Mouse (Mus musculus) stomach, postnatal 0 days (tissue): ENCODE data around the gene Csrp3. TPM values are rescaled to one million over a fixed set of nuclear protein-coding genes. Genes with fewer than 3 reads are reported as not detected.

Source experiments
- ATAC-seq: fragments of 200-750 bp; cut with Nextera tagmentation; 2 replicates; pipeline ENCODE4 v1.8.0; 2017; ENCODE audit not compliant: low FRiP score, low TSS enrichment
- DNase-seq: peaks from one replicate; pipeline ENCODE4 v3.0.0-alpha.2; 2016; ENCODE audit warnings: low spot score
- H3K27ac ChIP-seq: fragments of 300-500 bp; sonication (generic); replicated peaks from 2 replicates; pipeline ENCODE4 v1.5.1; 2014; ENCODE audit warnings: mild to moderate bottlenecking, control low read depth
- H3K27me3 ChIP-seq: fragments of 300-500 bp; sonication (generic); 2 replicates; pipeline ENCODE4 v1.6.1; 2014; ENCODE audit warnings: low read length; ENCODE audit not compliant: control insufficient read depth, insufficient read depth
- H3K36me3 ChIP-seq: fragments of 300-500 bp; sonication (generic); 2 replicates; pipeline ENCODE4 v1.6.1; 2014; ENCODE audit warnings: low read length, mixed read lengths; ENCODE audit not compliant: control insufficient read depth, insufficient read depth
- H3K4me1 ChIP-seq: fragments of 300-500 bp; sonication (generic); replicated peaks from 2 replicates; pipeline ENCODE4 v1.6.1; 2014; ENCODE audit warnings: antibody characterized with exemption; ENCODE audit not compliant: control insufficient read depth, insufficient read depth
- H3K4me2 ChIP-seq: fragments of 300-500 bp; sonication (generic); replicated peaks from 2 replicates; pipeline ENCODE4 v1.6.1; 2014; ENCODE audit warnings: low read depth, mild to moderate bottlenecking, control low read depth, moderate library complexity
- H3K4me3 ChIP-seq: fragments of 300-500 bp; sonication (generic); 2 replicates; pipeline ENCODE4 v1.5.1; 2014; ENCODE audit warnings: low read depth, low read length, control low read depth
- H3K9ac ChIP-seq: fragments of 300-500 bp; sonication (generic); 2 replicates; pipeline ENCODE4 v1.6.1; 2014; ENCODE audit warnings: mild to moderate bottlenecking, low read length, control low read depth, mixed read lengths
- H3K9me3 ChIP-seq: fragments of 300-500 bp; sonication (generic); 2 replicates; pipeline ENCODE4 v1.6.1; 2016; ENCODE audit warnings: low read length; ENCODE audit not compliant: control insufficient read depth
- CTCF ChIP-seq: IDR thresholded peaks from 2 replicates; pipeline ENCODE4 v1.5.1; 2016; ENCODE audit warnings: antibody characterized with exemption, low read depth, mild to moderate bottlenecking, moderate library complexity
- EP300 ChIP-seq: optimal IDR thresholded peaks from 2 replicates; pipeline ENCODE3; 2016; ENCODE audit warnings: antibody characterized with exemption
- WGBS: fragments of 180-500 bp; shearing (Covaris S2); extraction: QIAGEN DNeasy Blood & Tissue Kit; methylation state at CpG from one replicate; pipeline ENCODE4 v1.1.7; 2014; 5-methylcytosine and 5-hydroxymethylcytosine counted together
- polyA plus RNA-seq: library from polyadenylated mRNA; unstranded; fragments of >200 nt; fragmentation: Nextera tagmentation; extraction: Ambion mirVana; gene quantifications from 2 replicates; pipeline ENCODE4 v1.2.1, GENCODE M21; 2015

Csrp3 gene
- polyA plus RNA-seq, 1 experiment from 2014 or later = 0.22 TPM

- Histone ChIP-seq H3K4me2 (no peak overlapping the region), H3K27ac (no peak overlapping the region), H3K9ac (no peak overlapping the region), H3K9me3 (no peaks in the 10 kb centered on the region), H3K4me3 (no peak overlapping the region), H3K36me3 (no peaks in the 10 kb centered on the region; the same call in 1 of the 2 replicates), H3K4me1 (no peaks in the 10 kb centered on the region), H3K27me3 (no peaks in the 10 kb centered on the region)
- no peak for TF ChIP-seq EP300
- TF ChIP-seq CTCF = no peak
- no peak for DNase-seq
- no peak for ATAC-seq
- 90% methylated on average over 4 of the region's 4 CpGs for WGBS
These were observed 14.0 kb upstream of the Csrp3 start for GRCm38 (mm10) chr7:48861796-48862195.

- no peaks in the 10 kb centered on the region for H3K9me3 ChIP-seq
- H3K4me2 ChIP-seq = no peak overlapping the region
- no peak overlapping the region for H3K27ac ChIP-seq
- H3K4me3 ChIP-seq = no peak overlapping the region
- no peaks in the 10 kb centered on the region for H3K27me3 ChIP-seq
- TF ChIP-seq EP300 (no peak), CTCF (no peak)
- no peak overlapping the region for H3K9ac ChIP-seq
- ATAC-seq (no peak), DNase-seq (no peak)
- 32% methylated on average over 1 of the region's 1 CpGs for WGBS
- no peaks in the 10 kb centered on the region for H3K4me1 ChIP-seq
- H3K36me3 ChIP-seq = no peaks in the 10 kb centered on the region; the same call in 1 of the 2 replicates
These were observed 13.1 kb upstream of the Csrp3 start for GRCm38 (mm10) chr7:48860948-48861347.

DNA sequence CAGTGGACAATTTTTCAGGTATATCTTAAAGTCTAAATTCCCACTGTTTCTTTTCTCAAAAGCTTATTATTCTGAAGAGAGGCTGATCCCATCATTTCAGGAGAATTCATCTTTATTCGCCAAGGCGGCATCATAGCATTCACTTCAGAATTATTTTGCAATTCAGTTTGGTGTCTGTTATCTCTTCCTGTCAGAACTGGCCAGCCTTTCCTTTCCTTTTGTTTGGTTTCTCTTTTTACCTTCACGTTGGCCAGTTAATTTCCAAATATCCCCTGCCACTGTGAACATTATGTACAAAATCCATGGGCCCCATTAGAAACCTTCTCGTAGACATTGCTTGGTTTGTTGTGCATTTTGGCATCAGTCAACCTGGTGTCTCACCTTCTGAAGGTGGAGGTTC, 11.5 kb upstream of the Csrp3 start:
- Histone ChIP-seq H3K27ac (no peak overlapping the region), H3K9ac (no peak overlapping the region), H3K27me3 (no peaks in the 10 kb centered on the region), H3K4me3 (no peak overlapping the region), H3K9me3 (no peaks in the 10 kb centered on the region), H3K4me1 (no peaks in the 10 kb centered on the region), H3K4me2 (no peak overlapping the region), H3K36me3 (no peaks in the 10 kb centered on the region)
- DNase-seq = no peak
- ATAC-seq = no peak
- WGBS = 66% methylated on average over 4 of the region's 4 CpGs
- TF ChIP-seq CTCF = no peak
- no peak for TF ChIP-seq EP300

DNA sequence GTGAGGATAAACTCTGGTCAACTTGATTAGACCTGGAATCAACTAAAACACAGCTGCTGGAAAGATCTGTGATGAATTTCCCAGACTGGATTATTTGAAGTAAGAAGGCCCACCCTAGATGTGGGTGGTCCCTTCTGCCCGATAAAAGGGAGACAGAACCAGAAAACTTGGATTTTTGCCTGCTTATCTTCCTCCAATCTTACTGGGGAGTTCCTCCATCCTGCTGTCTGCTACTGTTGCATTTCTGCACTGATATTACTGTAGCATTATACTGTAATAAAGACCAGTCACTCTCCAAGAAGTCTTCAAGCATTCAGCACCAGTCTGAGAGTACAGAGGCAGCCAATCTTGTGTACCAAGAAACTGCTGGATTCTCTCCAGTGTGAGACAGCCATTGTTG, 10.4 kb upstream of the Csrp3 start:
- no peaks in the 10 kb centered on the region for H3K9me3 ChIP-seq
- no peaks in the 10 kb centered on the region for H3K36me3 ChIP-seq
- H3K9ac ChIP-seq = no peak overlapping the region
- TF ChIP-seq EP300 = no peak
- no peak for TF ChIP-seq CTCF
- 41% methylated on average over 1 of the region's 1 CpGs for WGBS
- H3K4me2 ChIP-seq = no peak overlapping the region
- no peak for DNase-seq
- no peak for ATAC-seq
- no peaks in the 10 kb centered on the region for H3K4me1 ChIP-seq
- no peak overlapping the region for H3K4me3 ChIP-seq
- no peaks in the 10 kb centered on the region for H3K27me3 ChIP-seq
- H3K27ac ChIP-seq = no peak overlapping the region

GRCm38 (mm10) chr7:48855461-48855860, 7.6 kb upstream of the Csrp3 start:
- TF ChIP-seq EP300 (no peak), CTCF (no peak)
- H3K4me3 ChIP-seq = no peak overlapping the region
- no peak overlapping the region for H3K9ac ChIP-seq
- H3K9me3 ChIP-seq = no peaks in the 10 kb centered on the region
- H3K4me2 ChIP-seq = no peak overlapping the region
- no peak overlapping the region for H3K27ac ChIP-seq
- H3K27me3 ChIP-seq = no peaks in the 10 kb centered on the region
- H3K36me3 ChIP-seq = no peaks in the 10 kb centered on the region
- DNase-seq (no peak), ATAC-seq (no peak)
- H3K4me1 ChIP-seq = no peaks in the 10 kb centered on the region
- WGBS = 94% methylated on average over 3 of the region's 3 CpGs

- no peaks in the 10 kb centered on the region for H3K27me3 ChIP-seq
- DNase-seq (no peak), ATAC-seq (no peak)
- TF ChIP-seq CTCF (no peak), EP300 (no peak)
- H3K4me1 ChIP-seq = no peaks in the 10 kb centered on the region
- no peak overlapping the region for H3K4me3 ChIP-seq
- no peak overlapping the region for H3K4me2 ChIP-seq
- no peaks in the 10 kb centered on the region for H3K9me3 ChIP-seq
- no peaks in the 10 kb centered on the region for H3K36me3 ChIP-seq
- H3K27ac ChIP-seq = no peak overlapping the region
- no peak overlapping the region for H3K9ac ChIP-seq
- WGBS = 80% methylated on average over 13 of the region's 13 CpGs
These were observed 5.7 kb upstream of the Csrp3 start for GRCm38 (mm10) chr7:48853496-48853895.
